20 mouse cellular contexts compared by ENCODE assay signal in genomic region chr9:44638726-44639125, GRCm38 (mm10). TPM values are rescaled to one million over a fixed set of nuclear protein-coding genes. Genes with fewer than 3 reads are reported as not detected.
A peak's percentile ranks its signal among the peaks of the same experiment; 100 is the strongest.
DNase-seq lines count a peak whose midpoint lies in the region; ATAC-seq and TF ChIP-seq lines count a peak whose summit lies in the region.
"Not testable (repeated sequence)": the region's sequence is repeated elsewhere in the genome, so short reads cannot be mapped to it uniquely, and the experiment has no call there.
"Had no signal": no experiment of that assay in that cellular context is flagged by ENCODE, and none has a peak within 500 bp of the region (broad histone marks: within the 10 kb centered on the region; RNA-seq: fewer than 3 reads in every experiment).

No protein-coding gene starts in this region.

- H3K27me3 ChIP-seq in kidney, adult 2 months (replicated peaks; ENCODE audit: control insufficient read depth, insufficient read depth, low read length): not testable (repeated sequence)

- 55% methylated on average over 9 of the region's 9 CpGs for WGBS in kidney, adult 2 months

- not testable (repeated sequence) for TF ChIP-seq POLR2A in kidney, adult 2 months (IDR thresholded peaks at IDR 0.05; ENCODE audit: low read depth, low read length)

- intact Hi-C loops in heart, postnatal 36 days (cut with DNase I): not testable (repeated sequence)

- H3K36me3 ChIP-seq in kidney, adult 2 months (ENCODE audit: control insufficient read depth, insufficient read depth, low read length): peaks cover 18% of the 10 kb centered on the region

- ATAC-seq in granulocyte monocyte progenitor cell, adult 5-6 weeks (replicated peaks; ENCODE audit: poor library complexity, severe bottlenecking): 0 out of 2 replicates have a peak, but pooled peaks have one; percentile 26
- peak; percentile 51 for ATAC-seq in megakaryocyte-erythroid progenitor cell, adult 5-6 weeks (replicated peaks; ENCODE audit: low FRiP score, low TSS enrichment, poor library complexity, severe bottlenecking)

- H3K27ac ChIP-seq in kidney, adult 2 months (ENCODE audit: insufficient read depth, low read depth, low read length): not testable (repeated sequence)

- not testable (repeated sequence) for TF ChIP-seq CTCF in kidney, adult 2 months (conservative IDR thresholded peaks at IDR 0.05; ENCODE audit: insufficient read depth, insufficient read length, low read depth, low read length)

- H3K4me1 ChIP-seq in kidney, adult 2 months (ENCODE audit: control insufficient read depth, insufficient read depth, low read length): not testable (repeated sequence)

- peak; percentile 55 for DNase-seq in cerebellum, adult 11-12 months
- peak; percentile 53 to 57 for DNase-seq in cerebellum, postnatal 25 days
- DNase-seq in heart, postnatal 36 days: peak; percentile 19 to 20
- DNase-seq in kidney, adult 2 months: peak; percentile 67
- DNase-seq in kidney, postnatal 36 days: peak; percentile 59 to 61

- H3K4me3 ChIP-seq in kidney, adult 2 months (ENCODE audit: insufficient read depth, low read depth, low read length): not testable (repeated sequence)

RNA-seq across cellular contexts. Expression of gene Ddx6, which starts 34.0 kb away (rescaled TPM):
- 72.4 and 75.7 TPM in 2 replicates for total RNA-seq in granulocyte monocyte progenitor cell, adult 5-6 weeks (2014; fragmentation: Nextera tagmentation)
- 79.6 and 80.6 TPM in 2 replicates for total RNA-seq in granulocyte monocyte progenitor cell, adult 5-6 weeks (2017)
- total RNA-seq in heart, postnatal 36 days (2021): 10 to 100 TPM; 82.0 to 85.0 TPM
- polyA plus RNA-seq in kidney, adult 2 months (2012; rRNA removed): 18.1 and 20.8 TPM in 2 replicates
- total RNA-seq in megakaryocyte-erythroid progenitor cell, adult 5-6 weeks (2014; fragmentation: Nextera tagmentation): 73.6 and 92.1 TPM in 2 replicates
- 76.4 and 93.3 TPM in 2 replicates for total RNA-seq in megakaryocyte-erythroid progenitor cell, adult 5-6 weeks (2017)

RNA-seq across cellular contexts. Expression of gene Treh, which starts 34.3 kb away (rescaled TPM):
- not detected in 2 replicates for total RNA-seq in granulocyte monocyte progenitor cell, adult 5-6 weeks (2014; fragmentation: Nextera tagmentation)
- total RNA-seq in granulocyte monocyte progenitor cell, adult 5-6 weeks (2017): not detected in 2 replicates
- total RNA-seq in heart, postnatal 36 days (2021): not detected
- polyA plus RNA-seq in kidney, adult 2 months (2012; rRNA removed): 32.2 and 34.4 TPM in 2 replicates
- not detected in 2 replicates for total RNA-seq in megakaryocyte-erythroid progenitor cell, adult 5-6 weeks (2014; fragmentation: Nextera tagmentation)
- total RNA-seq in megakaryocyte-erythroid progenitor cell, adult 5-6 weeks (2017): not detected in 2 replicates
- total RNA-seq: adrenal gland, postnatal 36 days; gastrocnemius, postnatal 36 days; layer of hippocampus, postnatal 10 days had no signal
- polyA plus RNA-seq: C2C12; embryonic facial prominence, embryonic 14.5 days; heart, embryonic 15.5 days; hindbrain, embryonic 13.5 days; kidney, embryonic 14.5 days; limb, embryonic 13.5 days; liver, embryonic 15.5 days; lung, postnatal 0 days; neural tube, embryonic 12.5 days; stomach, embryonic 14.5 days had no signal
